Mouse (Mus musculus) layer of hippocampus, postnatal 25 days (tissue): Measurements from ENCODE around the gene 2810408A11Rik. TPM values are rescaled to one million over a fixed set of nuclear protein-coding genes. Genes with fewer than 3 reads are reported as not detected.
"Not testable (repeated sequence)": the region's sequence is repeated elsewhere in the genome, so short reads cannot be mapped to it uniquely, and the experiment has no call there.

ENCODE experiments used
- DNase-seq, 2 experiments: peaks; one replicate each; pipeline ENCODE4 v3.0.0; 2022; ENCODE audit warnings: mixed read lengths in 2 of 2, low spot score in 1 of 2; ENCODE audit errors: extremely low spot score in 1 of 2
- total RNA-seq, 2 experiments: library from RNA; stranded (reverse); gene quantifications; 2 replicates each; pipeline ENCODE4 v1.2.3; 2021

The 2810408A11Rik gene
- total RNA-seq, 2 experiments from 2014 or later, result 0.62 to 1.8 TPM

DNA sequence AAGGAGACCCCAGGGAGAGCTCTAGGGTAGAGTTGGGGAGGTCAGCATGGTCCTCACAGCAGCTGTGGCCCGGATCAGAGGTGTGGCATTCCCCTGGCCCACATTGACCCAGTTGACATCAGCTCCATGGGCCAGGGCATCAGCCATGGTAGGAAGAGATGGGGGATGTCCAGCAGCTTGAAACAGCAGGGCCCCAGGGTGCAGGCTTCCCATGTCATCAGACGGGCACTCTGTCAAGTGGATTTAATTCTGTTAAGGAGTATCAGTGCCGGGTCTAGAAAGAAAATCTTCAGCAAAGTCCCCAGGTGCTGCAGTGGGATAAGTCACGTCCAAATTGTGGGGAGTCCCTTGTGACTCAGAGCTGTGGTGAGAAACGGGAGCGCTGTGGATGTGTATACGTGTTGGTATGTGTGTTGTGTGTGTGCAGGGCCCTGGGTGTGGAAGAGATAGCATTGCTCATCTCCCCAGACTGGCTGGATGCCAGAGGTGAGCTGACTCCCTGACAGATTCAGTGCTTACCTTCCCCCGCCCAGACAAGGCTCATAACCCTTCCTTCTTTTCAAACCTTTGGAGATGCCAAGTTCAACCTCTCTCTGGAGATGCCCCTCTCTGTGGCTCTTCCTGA lies 17.1 kb downstream of the 2810408A11Rik start:
- no peak for DNase-seq

DNA sequence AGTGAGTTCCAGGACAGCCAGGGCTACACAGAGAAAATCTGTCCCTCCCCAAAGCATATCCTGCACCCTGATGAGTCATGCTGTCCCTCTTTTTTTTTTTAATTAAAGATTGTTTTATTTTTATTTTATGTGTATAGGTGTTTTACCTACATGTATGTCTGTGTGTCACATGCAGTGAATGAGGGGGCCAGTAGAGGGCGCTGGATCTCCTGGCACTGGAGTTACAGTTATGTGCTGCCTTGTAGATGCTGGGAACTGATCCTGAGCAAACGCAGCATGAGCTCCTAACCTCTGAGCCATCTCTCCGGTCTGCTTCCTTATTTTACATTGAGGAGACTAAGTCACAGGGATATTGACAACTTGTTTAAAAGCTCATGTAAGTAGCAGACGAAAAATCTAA lies 17.7 kb downstream of the 2810408A11Rik start:
- no peak for DNase-seq

DNA sequence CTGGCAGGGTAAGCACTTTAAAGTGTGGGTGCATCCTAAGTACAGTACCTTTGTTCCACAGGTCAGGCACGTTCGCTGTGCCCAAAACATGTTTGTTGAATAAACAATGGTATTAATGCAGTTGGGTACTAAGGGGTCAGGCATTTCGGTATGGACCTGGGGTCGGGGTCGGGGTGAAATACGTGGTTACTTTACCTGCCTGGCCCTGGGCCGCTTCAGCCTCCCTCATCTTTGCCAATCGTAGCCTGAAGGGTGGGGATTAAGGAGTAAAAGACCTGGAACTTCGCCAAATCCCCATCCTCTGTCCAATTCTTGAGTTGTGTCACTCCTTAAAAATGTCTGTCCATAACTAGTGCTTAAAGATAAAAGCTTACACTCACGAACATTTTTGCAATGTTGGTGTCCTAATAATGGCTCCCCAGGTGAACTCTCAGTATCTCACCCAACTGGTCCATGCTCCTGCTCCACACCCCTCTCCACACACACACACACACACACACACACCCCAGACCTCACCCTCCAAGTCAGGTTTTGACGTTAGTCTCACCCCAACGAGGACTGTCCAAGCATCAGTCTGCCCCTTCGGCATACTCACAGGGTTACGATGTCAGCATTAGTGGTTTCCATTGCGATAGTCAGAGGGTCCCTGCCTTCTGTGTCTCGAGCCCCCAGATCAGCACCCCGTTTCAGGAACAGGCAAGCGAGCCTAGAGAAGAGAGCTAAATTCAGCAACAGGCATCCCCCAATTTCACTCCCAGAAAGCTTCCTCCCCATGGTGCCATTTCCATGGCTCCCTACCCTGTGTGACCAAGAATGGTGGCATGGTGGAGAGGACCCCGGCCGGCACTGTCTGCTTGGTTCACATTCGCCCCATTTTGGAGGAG lies 18.8 kb downstream of the 2810408A11Rik start:
- DNase-seq, result no peak

DNA sequence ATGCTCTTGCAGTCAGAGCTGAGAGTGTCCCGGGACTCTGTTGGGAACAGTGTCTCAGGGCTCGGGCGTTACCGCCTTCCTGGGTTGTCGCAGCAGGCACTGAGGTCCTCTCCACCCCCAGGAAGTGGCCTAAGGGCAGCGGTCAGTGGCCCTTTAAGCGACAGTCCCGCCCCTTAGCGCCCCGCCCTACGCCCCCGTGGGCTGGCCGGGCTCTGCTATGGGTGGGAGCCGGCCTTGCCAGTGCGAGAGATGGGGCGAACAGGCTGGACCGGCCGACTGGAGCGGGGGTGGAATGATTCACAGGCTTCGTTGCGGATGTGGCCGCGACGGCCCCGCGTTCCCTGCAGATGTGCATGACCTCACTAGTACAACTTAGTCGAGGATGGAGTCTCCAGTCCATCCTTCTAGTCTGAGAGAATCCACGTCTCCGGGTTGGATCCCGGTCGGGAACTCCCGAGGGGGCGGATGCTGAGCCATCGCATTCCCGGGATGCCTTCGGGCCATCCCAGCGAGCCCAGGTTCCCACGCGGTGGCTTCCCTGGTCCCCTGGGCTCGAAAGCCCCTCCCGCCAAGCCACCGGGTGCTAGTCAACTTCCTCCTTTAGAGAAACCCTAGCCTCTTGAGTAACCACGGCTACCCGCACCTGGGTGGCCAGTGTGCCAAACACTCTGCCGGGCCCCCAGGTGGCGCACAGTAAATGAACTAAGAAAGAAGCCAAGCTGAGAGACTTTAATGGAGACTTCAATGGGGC lies 19.8 kb downstream of the 2810408A11Rik start, which contains the start of gene Kctd11:
Gene Kctd11, minus strand, starts transcription at position 554 of the 751 bp plus-strand sequence.
- peak; percentile 49 to 56 for DNase-seq

- peak in 1 of 2 experiments; percentile 34 for DNase-seq
Observed at GRCm38 (mm10) chr11:69880506-69880852, 20.3 kb downstream of the 2810408A11Rik start.

DNA sequence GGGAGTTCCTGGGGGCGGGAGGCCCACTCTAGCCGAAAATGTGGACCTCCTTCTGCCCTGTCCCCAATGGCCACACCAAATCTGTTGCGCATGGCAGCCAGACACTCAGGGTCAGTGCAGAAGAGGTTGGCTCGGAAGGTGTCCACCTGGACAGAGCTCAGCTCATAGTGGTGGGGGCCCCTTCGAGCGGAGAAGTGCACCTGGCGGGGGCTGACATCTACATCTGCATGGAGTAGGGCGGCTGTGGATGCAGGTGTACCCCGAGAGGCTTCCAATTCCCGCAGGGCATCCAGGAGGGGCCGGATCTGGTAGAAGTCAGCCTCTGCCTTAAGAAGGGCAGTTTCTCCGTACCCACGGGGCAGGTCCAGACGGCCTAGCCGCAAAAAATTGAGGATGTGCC lies 21.1 kb downstream of the 2810408A11Rik start:
- DNase-seq, result no peak

DNA sequence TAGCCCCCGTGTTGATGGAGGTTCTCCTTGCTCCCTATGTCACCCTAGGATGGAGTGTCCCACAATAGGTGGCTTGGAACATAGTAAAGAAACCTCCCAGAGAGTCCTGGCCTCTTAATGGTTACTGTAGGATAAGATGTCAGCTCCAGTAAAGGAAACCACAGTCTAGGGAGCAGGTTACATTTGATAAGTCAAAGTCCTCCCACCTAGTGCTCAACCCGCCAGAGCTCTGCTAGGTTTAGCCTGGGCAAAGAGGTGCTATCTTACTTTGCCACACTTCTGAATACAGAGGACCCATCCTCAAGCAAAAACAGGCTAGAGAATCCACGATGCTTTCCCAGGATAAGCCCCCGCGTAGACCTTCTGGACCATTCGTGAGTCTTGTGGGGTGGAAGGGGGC lies 21.8 kb downstream of the 2810408A11Rik start:
- no peak for DNase-seq

- DNase-seq, result no peak
Observed at GRCm38 (mm10) chr11:69878399-69878798, 22.4 kb downstream of the 2810408A11Rik start.

GRCm38 (mm10) chr11:69877878-69878277 lies 22.9 kb downstream of the 2810408A11Rik start, which contains the start of gene Tmem95:
Gene Tmem95 (minus strand): TSS chr11:69878018.
- no peak for DNase-seq

- DNase-seq, result peak; percentile 75 to 85
Observed at GRCm38 (mm10) chr11:69876867-69877266, 23.9 kb downstream of the 2810408A11Rik start.

GRCm38 (mm10) chr11:69876186-69876585 lies 24.6 kb downstream of the 2810408A11Rik start:
- peak in 1 of 2 experiments; percentile 30 for DNase-seq

- DNase-seq, result no peak
Observed at GRCm38 (mm10) chr11:69872451-69872850, 28.3 kb downstream of the 2810408A11Rik start.

DNA sequence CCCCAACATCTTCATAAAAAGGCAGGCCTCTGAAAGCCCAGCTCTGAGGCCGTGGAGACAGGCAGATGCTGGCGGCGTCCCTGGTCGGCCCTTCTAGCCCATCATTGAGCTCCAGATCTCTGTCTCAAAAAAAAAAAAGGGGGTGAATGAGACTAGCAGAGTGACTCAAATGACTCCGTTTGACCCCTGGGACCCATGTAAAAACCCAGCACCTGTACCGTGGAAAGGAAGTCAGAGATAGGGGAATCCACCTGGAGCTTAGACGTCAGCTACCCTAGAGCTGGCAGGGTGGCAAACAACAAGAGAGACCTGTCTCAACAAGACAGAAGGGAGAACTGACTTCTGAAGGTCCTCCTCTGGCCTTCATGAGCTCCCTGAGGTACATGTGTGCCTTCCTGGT lies 29.0 kb downstream of the 2810408A11Rik start:
- no peak for DNase-seq

DNA sequence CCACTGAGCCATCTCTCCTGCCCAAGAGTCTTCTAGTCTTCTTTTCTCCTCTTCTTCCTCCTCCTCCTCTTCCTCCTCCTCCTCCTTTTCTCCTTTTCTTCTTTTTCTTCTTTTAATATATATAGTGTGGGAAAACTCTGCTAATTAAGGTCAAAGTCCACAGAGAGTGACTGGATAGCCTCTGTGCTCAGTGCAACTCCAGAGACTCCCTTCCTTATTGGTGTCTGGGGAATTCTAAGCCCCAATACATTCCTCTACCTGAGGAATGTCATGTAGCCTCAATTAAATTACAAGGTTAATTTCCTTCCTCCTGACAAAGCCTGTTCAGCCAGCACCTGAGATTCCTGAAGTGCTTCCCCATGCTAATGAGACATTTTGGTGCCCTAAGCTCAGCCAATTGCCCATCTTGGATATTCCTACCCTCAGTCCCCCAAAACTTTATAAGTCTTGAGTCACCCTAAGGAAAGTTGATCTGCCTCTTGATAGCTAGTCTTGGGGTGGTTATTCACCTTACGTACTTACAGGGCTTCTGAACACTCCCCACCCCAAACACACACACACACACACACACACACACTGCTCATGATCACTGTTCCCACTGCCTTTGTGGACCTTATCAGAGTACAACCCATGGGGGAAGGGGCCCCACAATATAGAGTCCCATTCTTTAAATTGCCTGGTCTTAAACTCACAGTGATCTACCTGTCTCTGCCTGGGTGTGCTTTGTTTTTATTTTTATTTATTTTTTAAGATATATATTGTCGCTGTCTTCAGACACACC lies 30.3 kb downstream of the 2810408A11Rik start:
- no peak for DNase-seq

GRCm38 (mm10) chr11:69867335-69867734 lies 33.5 kb downstream of the 2810408A11Rik start:
- DNase-seq, result no peak

GRCm38 (mm10) chr11:69865561-69865960 lies 35.2 kb downstream of the 2810408A11Rik start:
- no peak for DNase-seq

- DNase-seq, result no peak
Observed at GRCm38 (mm10) chr11:69864138-69864860, 36.5 kb downstream of the 2810408A11Rik start.

GRCm38 (mm10) chr11:69863729-69864128 lies 37.1 kb downstream of the 2810408A11Rik start:
- not testable (repeated sequence) for DNase-seq
